Mouse (Mus musculus) spleen, postnatal 14 days (tissue): ENCODE data around the gene Zfpl1.
"Not testable (repeated sequence)": the region's sequence is repeated elsewhere in the genome, so short reads cannot be mapped to it uniquely, and the experiment has no call there.

Experiments used
- DNase-seq, 2 experiments: peaks; one replicate each; pipeline ENCODE4 v3.0.0; 2021 to 2022; ENCODE audit warnings: low spot score in 2 of 2

The Zfpl1 gene

GRCm38 (mm10) chr19:6084478-6085248 is at the start of gene Zfpl1, which contains the start of gene Cdca5:
Gene Zfpl1 (minus strand): TSS chr19:6084956.
Gene Cdca5 (plus strand): TSS chr19:6084983.
- DNase-seq: peak; percentile 91 to 95

- not testable (repeated sequence) for DNase-seq
Measured at GRCm38 (mm10) chr19:6133197-6133596, 48.4 kb upstream of the Zfpl1 start.

DNA sequence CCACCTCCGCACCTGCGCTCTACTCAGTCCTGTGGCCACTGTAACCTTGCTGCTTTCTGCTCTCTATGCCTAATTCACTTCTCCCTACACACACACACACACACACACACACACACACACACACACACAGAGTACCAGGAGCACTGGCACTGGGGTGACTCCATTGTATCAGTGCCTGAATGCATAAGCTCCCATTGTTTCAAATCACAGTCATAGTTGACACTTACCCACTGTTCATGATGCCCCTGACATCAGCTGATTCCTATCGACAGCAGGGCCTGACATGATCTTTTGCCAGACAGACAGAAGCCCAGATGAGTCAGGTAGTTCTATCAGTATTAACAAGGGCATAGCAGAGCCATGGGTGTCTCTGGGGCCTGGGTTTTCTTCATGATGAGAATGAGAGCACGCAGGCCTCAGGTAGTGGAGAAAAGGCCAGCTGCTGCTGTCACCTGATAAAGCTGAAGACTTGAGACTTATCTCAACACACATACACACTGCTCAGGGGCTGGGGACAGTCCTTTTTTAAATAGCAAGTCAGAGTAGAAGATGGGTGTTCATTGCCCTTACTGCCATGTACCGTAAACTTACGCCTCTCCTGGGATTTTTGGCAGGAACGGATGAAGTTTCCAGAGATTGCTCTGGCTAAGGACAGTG is 47.5 kb upstream of the Zfpl1 start:
- DNase-seq: peak in 1 of 2 experiments; percentile 16

DNA sequence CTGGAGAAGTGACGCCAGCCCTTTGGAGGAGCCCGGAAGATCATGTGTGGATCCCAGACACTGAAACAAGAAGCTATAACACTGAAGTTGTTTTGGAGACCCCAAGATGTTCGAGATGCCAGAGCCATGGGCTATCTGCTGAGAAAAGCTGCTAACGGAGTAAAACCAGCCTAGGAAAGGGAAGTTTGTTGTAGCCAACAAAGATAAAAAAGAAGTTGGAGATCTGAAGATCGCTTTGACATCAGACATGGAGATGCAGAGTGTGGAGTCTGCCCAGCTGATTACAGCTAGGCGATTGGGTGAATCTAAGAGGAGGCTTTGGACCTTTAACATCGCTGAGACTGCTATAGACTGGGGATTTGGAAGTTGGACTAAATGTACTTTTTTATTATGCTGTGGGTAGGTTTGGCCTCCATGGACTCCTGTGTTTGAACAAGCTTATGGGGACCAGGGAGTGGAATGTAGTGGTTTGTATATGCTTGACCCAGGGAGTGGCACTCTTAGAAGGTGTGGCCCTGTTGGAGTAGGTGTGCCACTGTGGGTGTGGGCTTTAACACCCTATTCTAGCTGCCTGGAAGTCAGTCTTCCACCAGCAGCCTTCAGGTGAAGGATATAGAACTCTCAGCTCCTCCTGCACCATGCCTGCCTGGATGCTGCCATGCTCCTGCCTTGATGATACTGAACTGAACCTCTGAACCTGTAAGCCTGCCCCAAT is 45.8 kb upstream of the Zfpl1 start:
- not testable (repeated sequence) for DNase-seq

DNA sequence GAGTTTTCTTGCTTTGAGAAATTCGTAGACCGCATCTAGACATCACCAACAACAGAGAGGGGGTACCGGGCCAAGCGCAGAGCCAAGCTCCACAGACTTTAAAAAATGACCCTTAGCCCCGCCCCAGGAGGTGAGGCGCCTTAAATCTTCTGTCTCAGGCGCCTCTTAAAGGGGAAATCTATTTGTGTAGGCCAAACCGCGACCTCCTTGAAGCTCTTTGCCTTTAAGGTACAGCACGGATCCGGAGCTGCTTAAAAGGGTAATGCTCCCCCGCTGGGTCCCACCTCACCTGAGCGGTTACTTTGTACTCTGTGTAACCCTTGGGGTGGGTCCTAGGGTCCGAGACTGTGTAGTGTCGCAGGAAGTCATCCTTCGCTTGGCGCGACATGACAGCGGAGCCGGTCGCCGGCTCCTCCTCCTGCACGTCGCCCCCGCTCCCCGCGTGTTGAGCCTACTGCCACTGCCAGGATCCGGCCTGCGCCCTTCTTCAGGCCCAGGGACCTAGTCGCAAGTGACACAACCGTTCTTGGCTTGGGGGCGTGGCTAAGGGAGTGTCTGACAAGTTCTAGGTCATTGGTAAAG is 43.1 kb upstream of the Zfpl1 start, which contains the start of gene Snx15:
Gene Snx15 (minus strand): TSS at position 545 of the 582 bp plus-strand sequence.
- peak; percentile 90 to 93 for DNase-seq

DNA sequence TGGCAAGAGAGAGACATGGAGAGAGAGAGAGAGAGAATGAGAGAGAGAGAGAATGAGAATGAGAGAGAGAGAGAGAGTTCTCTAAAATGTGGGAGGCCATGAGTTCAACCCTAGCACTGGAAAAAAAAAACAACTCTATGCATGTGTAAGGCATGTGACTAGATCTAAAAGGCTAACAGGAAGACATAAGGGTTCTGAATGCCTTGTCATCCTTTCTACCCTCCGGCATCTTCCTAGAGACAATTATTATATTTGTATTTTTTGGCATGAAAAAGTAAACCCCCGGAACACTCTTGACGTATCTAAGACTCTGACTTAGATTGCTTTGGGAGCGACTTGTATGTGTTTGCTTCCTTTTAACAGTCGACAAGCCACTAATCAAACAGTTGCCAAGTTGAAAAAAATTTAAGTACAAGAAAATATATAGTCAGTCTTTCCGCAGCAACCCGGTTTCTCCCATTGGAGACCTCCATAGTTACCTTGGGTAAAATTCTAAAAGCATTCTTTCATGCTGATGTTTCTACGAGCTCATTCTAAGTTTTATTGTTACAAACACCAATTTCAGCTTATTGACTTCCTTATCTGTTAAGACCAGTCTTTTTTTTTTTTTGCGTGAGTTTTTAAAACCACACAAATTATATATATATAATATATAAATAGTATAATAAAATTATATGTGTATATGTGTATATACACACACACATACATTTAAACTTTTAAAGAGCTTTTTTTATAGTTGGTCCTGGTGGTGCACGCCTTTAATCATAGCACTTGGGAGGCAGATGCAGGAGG is 42.2 kb upstream of the Zfpl1 start:
- no peak for DNase-seq

GRCm38 (mm10) chr19:6126289-6126688 is 41.5 kb upstream of the Zfpl1 start:
- DNase-seq: peak in 1 of 2 experiments; percentile 69

DNA sequence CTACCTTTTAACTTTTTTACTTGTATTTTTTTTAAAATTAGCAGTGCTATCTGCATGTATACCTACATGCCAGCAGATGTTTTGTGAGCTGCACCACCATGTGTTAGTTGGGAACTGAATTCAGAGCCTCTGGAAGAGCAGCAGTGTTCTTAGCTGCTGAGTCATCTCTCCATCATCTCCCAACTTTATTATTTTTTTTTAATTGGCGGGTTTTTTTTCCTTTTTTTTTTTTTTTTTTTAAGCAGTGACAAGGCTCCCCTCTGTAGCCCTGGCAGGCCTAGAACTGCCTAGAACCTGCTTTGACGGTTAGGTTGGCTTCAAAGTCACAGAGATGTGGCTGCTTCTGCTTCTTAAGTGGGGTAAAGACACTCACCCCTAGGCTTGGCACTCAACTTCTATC is 40.1 kb upstream of the Zfpl1 start:
- no peak for DNase-seq

GRCm38 (mm10) chr19:6123330-6123729 is 38.6 kb upstream of the Zfpl1 start:
- no peak for DNase-seq

DNA sequence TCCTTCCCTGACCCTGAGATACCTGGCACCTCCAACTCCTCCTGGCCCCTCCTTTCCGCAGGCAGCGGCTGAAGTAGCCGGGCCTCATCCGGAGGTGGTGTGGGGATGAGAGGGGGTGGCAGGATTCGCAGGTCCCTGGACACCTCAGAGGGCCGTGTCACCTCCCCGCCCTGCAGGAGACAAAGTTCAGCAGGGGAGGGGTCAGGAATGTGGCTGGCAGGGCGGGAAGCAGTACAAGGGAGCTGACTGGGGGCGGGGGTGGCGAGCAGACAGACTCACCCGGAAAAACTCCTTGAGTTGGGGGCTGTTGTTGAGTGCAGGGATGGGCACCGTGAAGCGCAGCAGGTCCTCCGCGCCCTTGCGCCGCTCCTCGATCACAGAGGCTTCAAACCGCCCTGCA is 37.0 kb upstream of the Zfpl1 start:
- DNase-seq: no peak

DNA sequence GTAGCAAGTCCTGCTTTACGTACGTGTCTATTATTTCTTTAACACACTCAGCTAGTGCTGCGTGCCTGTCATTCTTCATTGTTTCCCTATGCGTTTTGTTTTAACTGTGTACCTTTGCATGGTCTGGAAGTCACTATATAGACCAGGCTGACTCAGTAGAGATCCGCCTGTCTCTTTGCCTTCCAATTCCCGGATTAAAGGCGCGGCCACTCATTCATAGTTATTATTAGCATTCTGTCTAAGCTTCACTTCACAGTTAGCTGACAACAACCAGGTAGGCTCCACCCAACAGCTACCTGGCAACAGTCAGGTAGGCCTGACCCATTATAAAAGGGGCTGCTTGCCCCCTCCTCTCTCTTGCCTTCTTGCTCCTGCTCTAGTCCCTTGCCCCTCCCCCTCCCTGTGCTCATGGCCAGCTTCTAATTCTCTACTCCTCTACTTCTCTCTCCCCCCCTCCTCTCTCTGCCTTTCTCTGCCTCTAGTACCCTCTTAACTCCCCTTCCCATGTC is 34.0 kb upstream of the Zfpl1 start:
- DNase-seq: no peak

GRCm38 (mm10) chr19:6117986-6118676 is 33.4 kb upstream of the Zfpl1 start, which contains the start of gene Sac3d1:
Gene Sac3d1 (minus strand): TSS chr19:6118650.
- DNase-seq: peak; percentile 76 to 80

DNA sequence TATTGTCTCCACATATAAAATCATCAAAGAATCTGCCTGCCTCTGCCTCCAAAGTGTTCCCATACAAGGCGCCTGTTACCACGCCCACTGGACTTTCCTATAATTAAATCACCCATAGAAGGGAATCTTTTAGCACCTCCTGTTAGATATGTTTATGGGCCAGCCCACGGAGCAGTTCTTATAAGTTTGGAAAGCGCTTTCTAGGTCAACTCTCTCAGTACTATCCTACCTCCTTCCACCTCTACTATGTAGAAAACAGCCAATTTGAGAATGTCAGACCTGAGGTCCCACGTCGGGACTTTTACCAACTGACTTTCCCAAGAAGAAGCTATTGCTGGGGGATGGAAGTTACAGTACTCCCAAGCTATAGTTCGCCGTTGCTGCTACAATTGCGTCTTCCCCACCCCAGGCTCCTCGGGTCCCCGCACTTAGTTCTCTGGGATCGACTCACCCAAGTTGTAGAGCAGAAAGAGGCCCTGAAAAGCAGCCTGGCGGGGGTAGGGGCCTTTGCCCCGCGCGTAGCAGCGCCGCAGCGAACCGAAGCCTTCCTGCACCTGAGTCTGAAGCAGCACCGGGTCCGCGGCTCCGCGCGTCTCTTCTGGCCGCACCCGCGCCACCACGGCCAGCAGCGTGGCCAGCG is 32.7 kb upstream of the Zfpl1 start:
- DNase-seq: no peak

- DNase-seq: no peak
Measured at GRCm38 (mm10) chr19:6116113-6116850, 31.5 kb upstream of the Zfpl1 start.

DNA sequence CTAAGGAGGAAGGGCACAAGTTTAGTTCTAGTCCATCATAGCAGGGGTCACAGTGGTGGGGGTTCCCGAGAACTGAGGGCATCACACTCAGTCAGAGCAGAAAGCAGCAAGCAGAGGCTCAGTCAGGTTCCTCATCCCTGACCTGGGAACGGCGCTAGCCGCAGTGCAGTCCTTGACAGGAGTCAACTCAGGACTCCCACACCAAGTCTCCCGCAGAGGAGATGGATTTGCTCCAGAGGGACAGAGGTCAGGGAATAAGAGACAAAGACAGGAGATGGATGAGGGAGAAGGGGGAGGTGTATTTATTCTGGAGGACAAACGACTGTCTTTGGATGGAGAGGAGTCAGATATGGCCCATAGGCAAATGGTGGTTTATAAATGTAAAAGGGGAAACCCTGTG is 28.4 kb upstream of the Zfpl1 start:
- DNase-seq: no peak

- no peak for DNase-seq
Measured at GRCm38 (mm10) chr19:6105586-6105985, 20.8 kb upstream of the Zfpl1 start, which contains the start of gene Naaladl1. Gene Naaladl1 (plus strand): TSS chr19:6105782.

- DNase-seq: no peak
Measured at GRCm38 (mm10) chr19:6104476-6104875, 19.7 kb upstream of the Zfpl1 start.

DNA sequence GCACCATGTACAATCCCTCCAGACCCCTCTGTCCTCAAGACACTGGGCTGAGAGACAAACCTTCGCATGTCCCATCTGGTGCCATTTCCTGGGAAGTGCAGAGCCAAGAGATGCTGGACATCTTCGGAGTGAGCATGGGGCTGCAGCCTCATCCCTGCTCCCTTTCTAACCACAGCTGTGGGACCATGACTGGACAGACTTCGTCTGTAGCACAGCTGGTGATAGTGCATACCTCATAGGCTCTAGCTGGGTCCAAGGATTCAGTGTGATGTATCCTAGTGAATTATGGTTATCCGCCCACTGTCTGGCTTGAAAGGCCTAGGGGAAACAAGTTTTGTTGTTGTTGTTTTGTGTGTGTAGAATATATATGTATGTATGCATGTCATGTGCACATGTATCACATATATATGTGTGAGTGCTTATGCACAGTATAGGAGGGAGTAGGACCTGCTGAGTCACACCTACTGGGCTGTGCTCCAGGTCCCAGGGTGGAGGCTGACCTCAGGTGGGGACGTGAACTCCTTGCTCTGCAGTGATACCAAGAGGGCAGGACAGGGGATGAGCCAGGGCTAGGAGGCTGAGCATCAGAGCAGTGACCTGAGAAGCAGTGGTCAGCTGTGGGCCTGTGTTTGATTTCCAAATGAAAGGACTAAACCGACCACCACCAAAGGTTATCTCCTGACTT is 17.6 kb upstream of the Zfpl1 start:
- peak; percentile 72 to 74 for DNase-seq
